Mouse (Mus musculus): ENCODE results near the gene Fut11. TPM values are rescaled to one million over a fixed set of nuclear protein-coding genes. Genes with fewer than 3 reads are reported as not detected.

Fut11 gene
- polyA plus RNA-seq, 1 experiment from 2014 or later: 29.2 TPM

DNA sequence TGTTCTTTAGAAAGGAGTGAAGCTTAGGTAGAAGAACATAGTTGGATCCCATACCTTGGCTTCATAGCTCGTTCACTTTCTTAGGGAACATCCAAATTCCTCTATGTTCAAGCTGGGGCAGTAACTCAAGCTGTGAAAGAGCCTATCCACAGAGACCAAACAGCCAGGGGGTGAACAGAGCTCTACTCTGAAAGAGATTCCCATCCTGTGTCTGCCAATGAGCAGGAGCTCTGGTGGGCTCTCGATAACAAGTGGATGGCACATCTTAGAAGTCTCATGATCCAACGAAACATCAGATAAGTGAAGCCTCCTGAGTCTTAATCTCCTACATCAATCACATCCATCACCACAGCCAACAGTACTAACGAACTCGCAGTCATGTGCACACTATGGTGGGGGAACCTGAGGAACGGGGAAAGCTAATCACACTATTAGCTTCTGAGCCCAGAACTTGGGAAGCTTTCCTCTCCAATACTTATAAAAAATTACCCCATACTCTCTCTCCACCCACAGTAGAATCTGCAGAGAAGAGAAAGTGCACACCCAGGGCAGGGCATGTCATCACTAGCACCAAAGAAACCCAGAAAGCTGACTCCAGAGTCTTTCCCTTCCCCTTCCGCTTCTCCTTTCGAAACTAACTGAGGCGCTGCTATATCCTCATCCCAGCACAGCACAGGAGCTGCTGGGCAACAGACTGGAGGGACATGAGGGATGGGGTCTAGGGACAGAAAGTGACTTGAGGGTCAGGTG lies 36.3 kb downstream of the Fut11 start:
- no peak overlapping the region for H3K9ac ChIP-seq
- H3K27ac ChIP-seq (ENCODE audit: low read depth): no peak overlapping the region
- peaks cover 4% of the 10 kb centered on the region; the same call in 1 of the 2 replicates for H3K4me1 ChIP-seq (ENCODE audit: insufficient read depth)
- H3K4me2 ChIP-seq: no peak overlapping the region
- no peaks in the 10 kb centered on the region for H3K27me3 ChIP-seq (ENCODE audit: insufficient read depth, low read length)
- DNase-seq (no peak), ATAC-seq (ENCODE audit: insufficient read depth) (no peak)
- no peak overlapping the region for H3K4me3 ChIP-seq (ENCODE audit: low read depth, low read length)
- H3K9me3 ChIP-seq (ENCODE audit: low read depth, low read length): no peaks in the 10 kb centered on the region
- 78% methylated on average over 9 of the region's 9 CpGs for WGBS
- peaks cover 73% of the 10 kb centered on the region for H3K36me3 ChIP-seq (ENCODE audit: insufficient read depth)
- no peak for TF ChIP-seq CTCF (IDR thresholded peaks at IDR 0.05; ENCODE audit: low read depth)

DNA sequence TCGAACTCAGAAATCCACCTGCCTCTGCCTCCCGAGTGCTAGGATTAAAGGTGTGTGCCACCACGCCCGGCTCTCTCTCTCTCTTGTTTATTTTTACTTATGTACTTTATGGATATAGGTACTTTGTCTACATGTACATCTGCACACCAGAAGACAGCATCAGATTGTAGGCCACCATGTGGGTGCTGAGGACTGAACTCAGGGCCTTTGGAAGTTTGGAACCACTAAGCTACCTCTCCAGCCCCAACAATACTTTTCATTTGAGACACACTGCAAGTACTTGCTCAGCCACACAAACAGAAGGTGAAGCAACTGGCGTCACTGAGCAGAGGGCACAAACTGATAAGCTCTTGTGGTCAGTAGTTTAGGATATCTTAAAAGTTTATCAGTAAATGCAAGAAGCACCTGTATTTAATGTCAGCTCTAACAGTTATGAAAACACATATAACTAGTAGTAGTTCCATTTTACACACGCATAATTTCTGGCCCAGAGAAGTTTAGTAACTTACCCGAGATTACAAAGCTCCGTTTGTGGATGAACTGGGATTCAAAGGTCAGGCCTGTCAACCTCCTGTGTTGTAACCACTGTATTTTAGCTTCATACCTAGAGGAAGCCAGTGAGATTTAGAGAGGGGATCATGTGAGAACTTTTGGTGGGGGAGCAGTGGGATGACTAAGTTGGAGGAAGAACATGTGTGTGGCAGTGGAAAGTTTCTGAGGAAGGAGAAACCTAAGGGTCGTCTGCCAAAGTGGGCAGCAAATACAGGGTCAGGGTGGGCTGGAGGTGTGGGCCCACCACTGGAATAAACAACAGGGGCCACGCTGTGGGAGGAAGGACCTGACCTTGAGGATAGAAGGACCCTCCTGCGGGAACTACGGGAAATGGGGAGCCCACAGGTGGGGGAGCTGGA lies 38.5 kb downstream of the Fut11 start:
- H3K27ac ChIP-seq (ENCODE audit: low read depth): peak overlapping the region; percentile 89
- no peaks in the 10 kb centered on the region for H3K27me3 ChIP-seq (ENCODE audit: insufficient read depth, low read length)
- DNase-seq (no peak), ATAC-seq (ENCODE audit: insufficient read depth) (no peak)
- H3K36me3 ChIP-seq (ENCODE audit: insufficient read depth): peaks cover 70% of the 10 kb centered on the region
- peak overlapping the region; percentile 85 for H3K4me3 ChIP-seq (ENCODE audit: low read depth, low read length)
- peaks cover 4% of the 10 kb centered on the region; the same call in 1 of the 2 replicates for H3K4me1 ChIP-seq (ENCODE audit: insufficient read depth)
- no peaks in the 10 kb centered on the region for H3K9me3 ChIP-seq (ENCODE audit: low read depth, low read length)
- peak overlapping the region; percentile 88 for H3K9ac ChIP-seq
- no peak for TF ChIP-seq CTCF (IDR thresholded peaks at IDR 0.05; ENCODE audit: low read depth)
- peak overlapping the region; percentile 65 for H3K4me2 ChIP-seq
- 40% methylated on average over 12 of the region's 12 CpGs for WGBS

DNA sequence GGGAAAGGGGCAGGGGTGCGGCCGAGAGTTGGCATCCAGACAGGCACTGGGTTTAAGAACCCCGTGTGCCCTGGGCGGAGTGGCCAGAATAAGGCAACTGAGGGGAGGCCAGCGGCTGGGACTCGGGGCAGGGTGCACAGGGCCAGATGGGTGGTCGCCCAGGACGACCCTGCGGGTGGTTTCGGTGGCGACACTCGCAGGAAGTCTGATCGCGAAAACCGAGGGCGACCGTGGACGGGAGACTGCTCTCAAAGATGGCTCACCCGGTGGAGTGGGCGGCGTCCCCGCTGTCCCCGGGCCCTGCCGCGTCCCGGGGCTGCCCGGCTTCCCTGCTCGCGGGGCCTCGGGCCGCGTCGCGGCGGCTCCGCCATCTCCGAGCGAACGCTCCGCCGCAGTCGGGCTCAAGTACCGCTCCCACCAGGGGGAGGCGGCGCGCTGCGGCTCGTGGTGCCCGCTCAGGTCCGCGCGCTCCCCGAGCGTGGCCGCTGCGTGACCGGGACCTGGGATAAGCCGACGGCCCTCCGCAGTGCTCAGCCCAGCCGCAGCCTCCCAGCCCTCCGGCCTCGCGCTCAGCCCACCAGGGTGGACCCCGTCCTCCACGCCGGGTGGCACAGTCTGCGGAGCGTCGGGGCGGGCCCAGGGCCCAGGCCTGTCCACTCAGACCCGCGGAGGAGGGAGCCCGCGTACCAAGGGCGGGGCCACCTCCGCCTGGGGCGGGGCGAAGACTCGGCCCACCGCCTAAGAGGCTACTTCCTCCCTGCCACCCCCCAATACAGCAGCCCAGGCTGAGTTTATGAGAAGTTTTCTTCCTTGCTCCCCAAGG lies 39.4 kb downstream of the Fut11 start, which contains the start of gene Ndst2:
Gene Ndst2, minus strand, starts transcription at position 611 of the 823 bp plus-strand sequence.
- under 1% methylated on average over 76 of the region's 81 CpGs for WGBS
- peak within 1 kb of the TSS; percentile 89 for H3K27ac ChIP-seq (ENCODE audit: low read depth)
- no peaks in the 10 kb centered on the region for H3K27me3 ChIP-seq (ENCODE audit: insufficient read depth, low read length)
- H3K4me2 ChIP-seq: peak within 1 kb of the TSS; percentile 65
- DNase-seq (peak; percentile 97), ATAC-seq (ENCODE audit: insufficient read depth) (peak; percentile 99)
- peak within 1 kb of the TSS; percentile 88 for H3K9ac ChIP-seq
- peaks cover 4% of the 10 kb centered on the region; the same call in 1 of the 2 replicates for H3K4me1 ChIP-seq (ENCODE audit: insufficient read depth)
- H3K4me3 ChIP-seq (ENCODE audit: low read depth, low read length): peak within 1 kb of the TSS; percentile 85
- H3K9me3 ChIP-seq (ENCODE audit: low read depth, low read length): no peaks in the 10 kb centered on the region
- H3K36me3 ChIP-seq (ENCODE audit: insufficient read depth): peaks cover 69% of the 10 kb centered on the region
- no peak for TF ChIP-seq CTCF (IDR thresholded peaks at IDR 0.05; ENCODE audit: low read depth)

DNA sequence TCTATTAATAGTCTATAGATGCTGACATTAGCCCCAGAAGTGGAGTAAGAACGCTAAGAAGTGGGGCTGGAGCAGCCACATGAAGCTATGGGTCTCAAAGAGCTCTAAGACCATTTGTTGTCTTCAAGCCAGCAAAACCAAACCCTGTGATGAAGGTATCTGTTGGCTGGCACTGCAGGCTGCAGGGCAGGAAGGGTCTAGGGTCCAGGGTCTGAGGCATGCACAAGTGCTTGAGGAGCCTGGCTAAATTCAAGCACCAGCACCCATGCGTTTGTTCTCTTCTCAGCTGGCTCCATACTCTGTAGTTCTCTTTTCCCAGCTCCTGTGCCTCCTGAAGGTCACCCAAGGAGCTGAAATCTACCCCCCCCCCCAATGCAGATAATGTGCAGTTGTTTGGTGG lies 40.3 kb downstream of the Fut11 start:
- 0 out of 2 replicates have a peak overlapping the region, but pooled peaks have one; percentile 20 for H3K9ac ChIP-seq
- no peak for ATAC-seq (ENCODE audit: insufficient read depth)
- H3K9me3 ChIP-seq (ENCODE audit: low read depth, low read length): no peaks in the 10 kb centered on the region
- H3K36me3 ChIP-seq (ENCODE audit: insufficient read depth): peaks cover 69% of the 10 kb centered on the region
- WGBS: 63% methylated on average over 2 of the region's 2 CpGs
- DNase-seq: peak; percentile 13
- peaks cover 4% of the 10 kb centered on the region; the same call in 1 of the 2 replicates for H3K4me1 ChIP-seq (ENCODE audit: insufficient read depth)
- peak overlapping the region; percentile 65 for H3K4me2 ChIP-seq
- TF ChIP-seq CTCF (IDR thresholded peaks at IDR 0.05; ENCODE audit: low read depth): no peak
- H3K4me3 ChIP-seq (ENCODE audit: low read depth, low read length): no peak overlapping the region
- H3K27ac ChIP-seq (ENCODE audit: low read depth): peak overlapping the region; percentile 89
- no peaks in the 10 kb centered on the region for H3K27me3 ChIP-seq (ENCODE audit: insufficient read depth, low read length)

DNA sequence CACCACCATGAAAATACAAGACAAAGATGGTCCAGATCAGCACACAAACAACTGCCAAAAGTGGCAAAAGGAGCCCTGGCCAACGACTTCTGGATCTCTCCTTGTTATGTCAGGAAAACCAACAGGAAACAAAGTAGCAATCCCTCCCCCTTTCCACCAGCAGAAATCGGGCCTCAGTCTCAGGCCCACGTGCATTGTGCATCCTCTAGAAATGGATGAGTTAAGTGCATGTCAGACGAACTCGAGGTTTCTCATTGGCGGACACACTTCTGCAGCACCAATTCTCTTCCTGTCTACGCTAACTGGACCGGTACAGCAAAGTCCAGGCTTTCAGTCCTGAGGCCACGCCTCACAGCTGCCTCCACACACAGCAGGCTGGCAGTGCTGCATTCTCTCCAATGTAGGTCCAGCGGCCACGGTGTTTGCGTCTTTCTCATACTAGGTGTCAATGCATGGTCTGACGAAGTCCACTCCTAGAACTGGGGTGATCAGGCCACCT lies 41.2 kb downstream of the Fut11 start:
- no peak for DNase-seq
- Histone ChIP-seq H3K9me3 (ENCODE audit: low read depth, low read length) (no peaks in the 10 kb centered on the region), H3K36me3 (ENCODE audit: insufficient read depth) (peaks cover 69% of the 10 kb centered on the region), H3K4me1 (ENCODE audit: insufficient read depth) (peaks cover 4% of the 10 kb centered on the region; the same call in 1 of the 2 replicates), H3K9ac (no peak overlapping the region), H3K4me2 (no peak overlapping the region), H3K4me3 (ENCODE audit: low read depth, low read length) (no peak overlapping the region), H3K27ac (ENCODE audit: low read depth) (no peak overlapping the region), H3K27me3 (ENCODE audit: insufficient read depth, low read length) (no peaks in the 10 kb centered on the region)
- TF ChIP-seq CTCF (IDR thresholded peaks at IDR 0.05; ENCODE audit: low read depth): no peak
- ATAC-seq (ENCODE audit: insufficient read depth): no peak
- 81% methylated on average over 13 of the region's 13 CpGs for WGBS

DNA sequence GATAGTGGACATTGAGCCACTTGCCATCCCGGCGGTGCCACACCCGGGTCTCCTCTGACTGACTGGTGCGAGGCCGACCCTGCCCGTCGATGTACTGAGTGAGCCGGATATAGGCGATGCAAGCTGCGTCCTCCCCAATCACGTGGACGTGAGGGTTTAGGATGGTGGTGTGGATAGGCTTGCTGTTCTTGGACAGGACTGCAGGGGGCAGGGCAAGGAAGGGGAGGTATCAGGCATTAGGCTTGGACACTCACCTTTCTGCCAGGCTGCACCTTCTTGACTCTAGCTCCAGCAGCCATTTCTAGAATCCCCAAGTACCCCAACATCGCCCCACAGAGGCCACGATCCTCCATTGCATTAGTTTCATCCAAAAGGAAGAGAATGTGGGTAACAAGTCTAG lies 42.5 kb downstream of the Fut11 start:
- H3K4me1 ChIP-seq (ENCODE audit: insufficient read depth): peaks cover 4% of the 10 kb centered on the region; the same call in 1 of the 2 replicates
- H3K36me3 ChIP-seq (ENCODE audit: insufficient read depth): peaks cover 71% of the 10 kb centered on the region
- peak; percentile 50 for DNase-seq
- H3K27ac ChIP-seq (ENCODE audit: low read depth): no peak overlapping the region
- H3K9ac ChIP-seq: no peak overlapping the region
- H3K9me3 ChIP-seq (ENCODE audit: low read depth, low read length): no peaks in the 10 kb centered on the region
- no peak for ATAC-seq (ENCODE audit: insufficient read depth)
- H3K27me3 ChIP-seq (ENCODE audit: insufficient read depth, low read length): no peaks in the 10 kb centered on the region
- no peak overlapping the region for H3K4me3 ChIP-seq (ENCODE audit: low read depth, low read length)
- 34% methylated on average over 14 of the region's 14 CpGs for WGBS
- no peak overlapping the region for H3K4me2 ChIP-seq
- peak; percentile 83 for TF ChIP-seq CTCF (IDR thresholded peaks at IDR 0.05; ENCODE audit: low read depth)
